In genomic region chr7:101385331-101385733, GRCm38 (mm10) we compare ENCODE assay signal across 9 mouse cellular contexts. TPM values are rescaled to one million over a fixed set of nuclear protein-coding genes. Genes with fewer than 3 reads are reported as not detected.
A peak's percentile ranks its signal among the peaks of the same experiment; 100 is the strongest.
DNase-seq lines count a peak whose midpoint lies in the region; ATAC-seq lines count a peak whose summit lies in the region.
"Had no signal": no experiment of that assay in that cellular context is flagged by ENCODE, and none has a peak within 500 bp of the region (broad histone marks: within the 10 kb centered on the region; RNA-seq: fewer than 3 reads in every experiment).

No protein-coding gene starts in this region.

- H3K27me3 ChIP-seq in heart, embryonic 12.5 days (replicated peaks): no peaks in the 10 kb centered on the region

- H3K9me3 ChIP-seq in heart, embryonic 12.5 days (replicated peaks): no peaks in the 10 kb centered on the region

- H3K27ac ChIP-seq in heart, embryonic 12.5 days (ENCODE audit: poor library complexity, severe bottlenecking): no peak overlapping the region

- H3K36me3 ChIP-seq in heart, embryonic 12.5 days: peaks cover 22% of the 10 kb centered on the region

- H3K4me2 ChIP-seq in heart, embryonic 12.5 days: no peak overlapping the region

- DNase-seq in heart, postnatal 36 days: no peak
- peak; percentile 50 for DNase-seq in embryo, embryonic 10.5 days (ENCODE audit: low spot score)
- DNase-seq in kidney, postnatal 4 days: peak; percentile 63 to 76
- peak; percentile 72 for DNase-seq in lung, postnatal 36 days
- no peak for DNase-seq in cerebellum, adult 9-11 months
- no peak for DNase-seq in thymus, postnatal 10 days (ENCODE audit: low spot score in 2 of 2)
- no peak for DNase-seq in right cerebral cortex, postnatal 4 days

- WGBS in heart, embryonic 12.5 days: 38% methylated on average over 6 of the region's 6 CpGs

- peaks cover 41% of the 10 kb centered on the region for H3K4me1 ChIP-seq in heart, embryonic 12.5 days (replicated peaks)

- H3K9ac ChIP-seq in heart, embryonic 12.5 days: no peak overlapping the region

- peak; percentile 40 for ATAC-seq in heart, embryonic 12.5 days (ENCODE audit: insufficient number of reproducible peaks, low FRiP score)

- intact Hi-C loops in heart, postnatal 36 days (cut with DNase I): no loop called here

- no peak overlapping the region for H3K4me3 ChIP-seq in heart, embryonic 12.5 days

RNA-seq across cellular contexts. Expression of gene Gm45837, which starts 25.4 kb away (rescaled TPM):
- 0.74 and 2.9 TPM in 2 replicates for polyA plus RNA-seq in heart, embryonic 12.5 days (2016; fragmentation: Nextera tagmentation; extraction: Ambion mirVana)
- not detected for total RNA-seq in heart, postnatal 36 days (2021)
- polyA plus RNA-seq: urinary bladder, adult 2 months had no signal

RNA-seq across cellular contexts. Expression of gene Pde2a, which starts 36.2 kb away (rescaled TPM):
- 3.2 and 6.2 TPM in 2 replicates for polyA plus RNA-seq in heart, embryonic 12.5 days (2016; fragmentation: Nextera tagmentation; extraction: Ambion mirVana)
- total RNA-seq in heart, postnatal 36 days (2021): 10 to 100 TPM; 51.8 to 74.3 TPM

RNA-seq across cellular contexts. Expression of gene Arap1, which starts 37.5 kb away (rescaled TPM):
- polyA plus RNA-seq in heart, embryonic 12.5 days (2016; fragmentation: Nextera tagmentation; extraction: Ambion mirVana): 19.9 and 22.5 TPM in 2 replicates
- 10 to 100 TPM; 28.7 to 33.9 TPM for total RNA-seq in heart, postnatal 36 days (2021)

Comparison
In these comparisons a context has a peak if more than half of its experiments do, and no peak if none do; other contexts are left out.
1. DNase-seq: peak in embryo, embryonic 10.5 days (single experiment), kidney, postnatal 4 days (2 of 2) and lung, postnatal 36 days (single experiment); none in heart, postnatal 36 days (0 of 2), cerebellum, adult 9-11 months (single experiment), thymus, postnatal 10 days (0 of 2) and right cerebral cortex, postnatal 4 days (single experiment).